Mouse (Mus musculus) megakaryocyte, embryonic 14.5 days (primary cell): ENCODE measurements at regions not wholly inside any gene's neighbourhood (a gene's known extent, or its start where the extent isn't known, plus 50 kb on each side); places are given as distances from the start of the nearest gene placed in this dataset.

Experiments used
- FLI1 ChIP-seq: IDR thresholded peaks from 2 replicates; pipeline ENCODE4 v1.6.1; 2012; ENCODE audit warnings: low read length, inconsistent platforms, mixed read lengths
- GATA1 ChIP-seq: IDR thresholded peaks from 3 replicates; pipeline ENCODE4 v1.6.1; 2012; ENCODE audit warnings: mixed read lengths, low read length, inconsistent platforms, borderline replicate concordance

DNA sequence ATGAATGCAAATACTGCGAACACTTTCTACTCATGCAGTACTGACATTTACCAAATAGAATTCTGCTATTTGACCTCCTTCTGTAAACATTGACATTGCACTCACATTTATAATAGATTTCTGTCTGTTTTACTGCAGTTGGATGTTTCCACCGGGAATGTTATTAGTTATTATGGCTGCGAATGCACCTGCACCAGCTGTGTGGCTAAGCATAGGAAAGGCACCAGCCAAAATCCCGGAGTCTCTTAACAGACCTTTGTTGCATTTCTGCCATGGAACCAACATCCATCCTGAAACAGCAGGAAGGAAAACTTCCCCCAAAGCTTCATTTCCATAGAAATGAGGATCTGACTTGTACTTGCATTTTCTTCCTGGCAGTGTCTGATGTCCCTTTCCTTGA lies 513.4 kb upstream of the Tecrl start:
- no peak for TF ChIP-seq GATA1
- no peak for TF ChIP-seq FLI1
